Mouse (Mus musculus) kidney, postnatal 14 days (tissue): Measurements from ENCODE around the gene Fig4.
A peak's percentile ranks its signal among the peaks of the same experiment; 100 is the strongest.

Experiments
- DNase-seq: peaks from one replicate; pipeline ENCODE4 v3.0.0; 2022; ENCODE audit warnings: mixed read lengths

Fig4 gene

GRCm38 (mm10) chr10:41302689-41303431, at the start of gene Fig4:
Gene Fig4 (minus strand): TSS chr10:41303260.
- DNase-seq = peak; percentile 91

GRCm38 (mm10) chr10:41341346-41341745, 38.3 kb upstream of the Fig4 start:
- no peak for DNase-seq

- no peak for DNase-seq
These were observed 29.5 kb upstream of the Fig4 start for GRCm38 (mm10) chr10:41332533-41333043.

- no peak for DNase-seq
These were observed 12.8 kb upstream of the Fig4 start for GRCm38 (mm10) chr10:41315866-41316265.

- DNase-seq = no peak
These were observed 5.1 kb upstream of the Fig4 start for GRCm38 (mm10) chr10:41308205-41308604.

GRCm38 (mm10) chr10:41304961-41305455, 1.9 kb upstream of the Fig4 start:
- no peak for DNase-seq

GRCm38 (mm10) chr10:41303639-41304444, 782 bp upstream of the Fig4 start, which contains the start of gene Ak9:
Gene Ak9 (plus strand): TSS chr10:41303980.
- DNase-seq = peak; percentile 93

GRCm38 (mm10) chr10:41300161-41300560, 2.9 kb downstream of the Fig4 start:
- no peak for DNase-seq

- DNase-seq = no peak
These were observed 7.9 kb downstream of the Fig4 start for GRCm38 (mm10) chr10:41295145-41295544.

- DNase-seq = no peak
These were observed 8.3 kb downstream of the Fig4 start for GRCm38 (mm10) chr10:41294734-41295133.

GRCm38 (mm10) chr10:41293019-41293418, 10.0 kb downstream of the Fig4 start:
- peak; percentile 10 for DNase-seq

- no peak for DNase-seq
These were observed 12.0 kb downstream of the Fig4 start for GRCm38 (mm10) chr10:41291021-41291420.

- peak; percentile 83 for DNase-seq
These were observed 14.2 kb downstream of the Fig4 start for GRCm38 (mm10) chr10:41288771-41289415.

- DNase-seq = no peak
These were observed 15.0 kb downstream of the Fig4 start for GRCm38 (mm10) chr10:41288074-41288473.

- no peak for DNase-seq
These were observed 15.4 kb downstream of the Fig4 start for GRCm38 (mm10) chr10:41287618-41288017.

- DNase-seq = no peak
These were observed 21.0 kb downstream of the Fig4 start for GRCm38 (mm10) chr10:41282086-41282485.

GRCm38 (mm10) chr10:41280796-41281195, 22.3 kb downstream of the Fig4 start:
- no peak for DNase-seq

- DNase-seq = no peak
These were observed 22.9 kb downstream of the Fig4 start for GRCm38 (mm10) chr10:41280177-41280576.

GRCm38 (mm10) chr10:41278808-41279207, 24.3 kb downstream of the Fig4 start:
- DNase-seq = no peak

- DNase-seq = no peak
These were observed 28.2 kb downstream of the Fig4 start for GRCm38 (mm10) chr10:41274871-41275270.

GRCm38 (mm10) chr10:41271860-41272259, 31.2 kb downstream of the Fig4 start:
- DNase-seq = no peak

GRCm38 (mm10) chr10:41261889-41262288, 41.2 kb downstream of the Fig4 start:
- no peak for DNase-seq

GRCm38 (mm10) chr10:41261218-41261617, 41.8 kb downstream of the Fig4 start:
- DNase-seq = no peak
